Mouse (Mus musculus): ENCODE measurements around the gene Tmc6.
"Not testable (repeated sequence)": the region's sequence is repeated elsewhere in the genome, so short reads cannot be mapped to it uniquely, and the experiment has no call there.

The Tmc6 gene

GRCm38 (mm10) chr11:117781993-117782704 lies at the start of gene Tmc6, which contains the start of gene Tmc8:
Tmc6 (minus strand) TSS chr11:117782198.
Tmc8 (plus strand) TSS chr11:117782076.
- no peak for DNase-seq (ENCODE audit: low spot score)

GRCm38 (mm10) chr11:117830401-117830800 lies 48.4 kb upstream of the Tmc6 start:
- no peak for DNase-seq (ENCODE audit: low spot score)

GRCm38 (mm10) chr11:117829671-117830215 lies 47.7 kb upstream of the Tmc6 start:
- DNase-seq (ENCODE audit: low spot score): no peak

DNA sequence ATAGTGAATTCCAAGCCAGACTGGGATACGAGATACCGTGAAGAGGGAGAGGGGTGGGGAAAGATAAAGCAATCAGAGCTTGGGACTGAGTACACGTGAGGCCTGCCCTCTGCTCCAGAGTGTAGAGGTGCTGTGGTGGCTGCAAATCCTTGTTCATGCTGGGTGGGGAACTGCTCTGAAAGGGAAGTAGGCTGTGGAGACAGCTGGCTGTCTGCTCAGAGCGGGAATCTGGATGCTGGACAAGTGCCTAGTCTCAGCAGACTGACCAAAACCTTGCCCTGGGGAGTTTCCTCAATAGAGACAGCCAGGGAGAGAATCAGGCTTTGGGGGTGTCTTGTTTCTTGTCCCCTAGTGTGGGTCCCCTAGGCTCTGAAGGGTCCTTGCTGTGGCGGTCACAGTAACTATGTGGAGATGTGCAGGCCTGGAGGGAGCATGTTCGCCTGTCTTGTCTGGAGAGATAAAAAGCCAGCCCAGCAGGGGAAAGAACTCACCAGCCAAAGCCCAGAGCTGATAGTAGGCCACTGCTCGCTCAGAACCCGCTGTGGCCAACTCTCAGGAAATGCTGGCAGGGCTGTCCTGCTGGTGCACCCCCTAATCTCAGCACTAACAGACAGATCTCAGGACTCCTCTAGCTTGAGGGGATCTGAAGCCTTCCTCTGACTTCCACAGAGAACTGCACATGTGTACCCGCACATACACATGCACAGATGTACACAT lies 47.0 kb upstream of the Tmc6 start:
- no peak for DNase-seq (ENCODE audit: low spot score)

GRCm38 (mm10) chr11:117828149-117828887 lies 46.3 kb upstream of the Tmc6 start:
- no peak for DNase-seq (ENCODE audit: low spot score)

DNA sequence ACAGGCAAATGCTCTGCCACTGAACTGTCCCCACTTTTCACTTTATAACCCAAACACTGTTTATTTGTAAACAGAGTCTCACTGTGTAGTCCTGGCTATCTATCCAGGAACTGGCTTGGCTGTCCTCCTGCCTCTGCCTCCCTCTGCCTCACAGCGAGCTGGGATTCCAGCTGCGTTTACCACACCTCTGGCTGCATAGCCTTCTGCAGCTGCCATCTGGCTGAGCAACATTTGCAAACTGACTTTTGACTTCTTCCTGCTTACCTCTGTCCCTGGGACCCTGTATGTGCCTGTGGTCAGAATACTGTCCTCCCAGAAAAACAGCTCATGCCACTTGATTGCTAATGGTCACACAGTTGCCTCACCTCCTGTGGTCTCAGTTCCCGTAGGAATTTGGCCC lies 45.4 kb upstream of the Tmc6 start:
- no peak for DNase-seq (ENCODE audit: low spot score)

- no peak for DNase-seq (ENCODE audit: low spot score)
Measured at GRCm38 (mm10) chr11:117826916-117827315, 44.9 kb upstream of the Tmc6 start.

GRCm38 (mm10) chr11:117826164-117826563 lies 44.2 kb upstream of the Tmc6 start:
- peak; percentile 24 for DNase-seq (ENCODE audit: low spot score)

- DNase-seq (ENCODE audit: low spot score): peak; percentile 61
Measured at GRCm38 (mm10) chr11:117825333-117826101, 43.5 kb upstream of the Tmc6 start, which contains the start of the genes Afmid and Tk1. Afmid (plus strand) TSS chr11:117825924. Tk1 (minus strand) TSS chr11:117826092.

GRCm38 (mm10) chr11:117824060-117824969 lies 42.3 kb upstream of the Tmc6 start:
- peak; percentile 68 for DNase-seq (ENCODE audit: low spot score)

GRCm38 (mm10) chr11:117823411-117823810 lies 41.4 kb upstream of the Tmc6 start:
- DNase-seq (ENCODE audit: low spot score): no peak

DNA sequence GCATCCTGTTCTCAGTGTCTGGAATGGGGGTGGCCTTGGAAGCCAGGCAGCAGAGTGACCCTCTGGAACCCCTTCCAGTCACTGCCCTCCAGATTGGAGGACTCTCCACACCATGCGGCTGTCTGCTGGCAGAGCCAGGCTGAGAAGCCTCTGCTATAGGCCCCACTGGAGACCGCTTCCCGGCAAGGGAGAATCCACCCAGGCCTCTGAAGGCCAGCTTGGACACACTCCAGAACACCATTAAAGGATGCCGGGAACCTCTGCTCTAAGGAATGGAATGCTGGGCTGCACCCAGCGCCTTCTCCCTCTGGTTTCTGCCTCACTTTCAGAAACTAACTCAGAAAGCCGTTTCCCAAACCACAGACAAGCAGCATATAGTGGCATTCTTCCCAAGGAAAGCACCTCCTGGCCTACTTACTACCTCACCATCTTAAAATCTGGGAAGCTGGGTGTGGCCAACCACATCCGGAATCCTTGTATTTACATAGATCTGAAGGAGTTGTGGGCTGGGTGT lies 40.8 kb upstream of the Tmc6 start:
- DNase-seq (ENCODE audit: low spot score): peak; percentile 40

- DNase-seq (ENCODE audit: low spot score): no peak
Measured at GRCm38 (mm10) chr11:117821868-117822267, 39.9 kb upstream of the Tmc6 start.

DNA sequence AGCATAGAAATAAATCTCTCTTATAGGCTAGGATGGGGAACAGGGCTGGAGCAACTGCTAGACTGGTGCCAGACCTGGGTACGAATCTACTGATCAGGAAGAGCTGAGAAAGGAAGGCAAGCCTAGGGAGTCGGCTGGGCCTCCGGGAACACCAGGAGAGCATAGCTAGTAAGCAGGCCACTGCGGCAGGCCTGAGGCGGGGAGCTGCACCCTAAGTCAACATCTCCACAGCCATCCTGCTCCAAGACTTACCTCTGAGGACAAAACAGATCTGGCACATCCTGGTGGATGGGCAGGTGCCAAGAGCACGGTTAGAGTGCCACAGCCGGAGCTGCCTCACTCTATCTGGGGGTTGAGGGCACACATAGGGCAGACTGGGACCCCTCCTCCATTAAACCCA lies 38.2 kb upstream of the Tmc6 start:
- DNase-seq (ENCODE audit: low spot score): no peak

DNA sequence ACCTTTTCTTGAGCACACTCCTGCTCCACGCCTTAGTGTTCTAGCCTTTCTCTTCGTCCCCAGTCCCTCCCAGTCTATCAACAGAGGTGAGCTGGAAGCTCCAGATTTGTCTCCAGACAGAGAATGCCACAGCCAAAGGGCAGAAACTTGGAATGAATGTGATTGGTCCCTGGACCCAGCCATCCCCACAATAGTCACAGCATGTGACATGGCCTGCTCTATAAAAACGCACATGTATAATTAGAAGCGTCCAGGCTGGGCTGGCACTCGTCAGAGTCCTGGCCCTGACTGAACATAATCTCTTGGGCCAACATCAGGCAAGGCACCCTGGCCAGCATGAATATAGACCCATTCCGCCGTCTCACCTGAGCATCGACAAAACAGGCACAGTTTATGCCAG lies 37.1 kb upstream of the Tmc6 start:
- no peak for DNase-seq (ENCODE audit: low spot score)

DNA sequence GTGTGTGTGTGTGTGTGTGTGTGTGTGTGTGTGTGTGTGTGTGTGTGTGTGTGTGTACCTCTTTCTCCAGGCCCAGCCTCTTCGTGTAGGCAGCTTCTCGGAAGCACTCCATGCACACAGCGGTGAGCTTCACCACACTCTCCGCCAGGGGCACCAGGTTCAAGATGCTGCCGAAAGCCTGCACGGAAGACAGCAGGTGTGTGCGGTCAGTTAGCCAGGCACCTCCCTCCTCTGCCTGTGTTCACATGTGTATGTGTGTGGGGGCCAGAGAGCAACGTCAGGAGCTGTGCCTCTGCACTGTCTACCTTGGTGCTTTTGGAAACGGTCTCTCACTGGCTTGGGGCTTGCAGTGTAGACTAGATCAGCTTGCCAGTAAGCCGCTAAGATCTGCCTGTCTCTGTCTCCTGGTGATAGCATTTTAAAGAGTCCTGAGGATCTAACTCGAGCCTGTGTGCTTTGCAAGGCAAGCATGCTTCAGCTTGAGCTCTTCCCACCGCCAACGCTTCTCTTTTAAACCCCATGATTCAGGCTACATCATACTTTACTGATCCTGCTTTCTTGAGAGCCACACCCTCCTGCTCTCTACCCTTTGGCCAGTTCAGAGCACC lies 34.5 kb upstream of the Tmc6 start:
- DNase-seq (ENCODE audit: low spot score): no peak

DNA sequence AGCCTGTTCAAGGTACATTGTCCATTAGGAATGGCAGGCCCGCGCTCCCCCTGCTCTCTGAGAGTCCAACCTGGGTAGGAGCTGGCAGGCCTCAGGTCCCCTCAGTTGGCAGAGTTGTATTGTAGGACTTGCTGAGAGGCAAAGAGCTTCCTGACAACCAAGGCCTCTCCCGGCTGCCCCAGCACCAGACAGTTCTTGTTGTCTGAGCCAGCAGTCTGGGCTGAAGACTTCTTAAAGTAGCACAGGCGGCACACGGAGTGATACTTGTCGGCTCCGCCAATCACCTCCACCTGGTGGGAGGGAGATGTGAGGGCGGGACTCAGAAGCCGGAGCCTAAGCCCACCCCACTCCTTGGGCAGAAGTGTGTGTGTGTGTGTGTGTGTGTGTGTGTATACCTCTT lies 33.9 kb upstream of the Tmc6 start:
- DNase-seq (ENCODE audit: low spot score): not testable (repeated sequence)

GRCm38 (mm10) chr11:117814704-117815366 lies 32.8 kb upstream of the Tmc6 start:
- no peak for DNase-seq (ENCODE audit: low spot score)

GRCm38 (mm10) chr11:117813867-117814266 lies 31.9 kb upstream of the Tmc6 start:
- no peak for DNase-seq (ENCODE audit: low spot score)
